Mouse (Mus musculus): ENCODE measurements around the gene Ahcyl2. TPM values are rescaled to one million over a fixed set of nuclear protein-coding genes. Genes with fewer than 3 reads are reported as not detected.
A peak's percentile ranks its signal among the peaks of the same experiment; 100 is the strongest.

The Ahcyl2 gene
- polyA plus RNA-seq, 1 experiment from 2014 or later, result 45.8 TPM

DNA sequence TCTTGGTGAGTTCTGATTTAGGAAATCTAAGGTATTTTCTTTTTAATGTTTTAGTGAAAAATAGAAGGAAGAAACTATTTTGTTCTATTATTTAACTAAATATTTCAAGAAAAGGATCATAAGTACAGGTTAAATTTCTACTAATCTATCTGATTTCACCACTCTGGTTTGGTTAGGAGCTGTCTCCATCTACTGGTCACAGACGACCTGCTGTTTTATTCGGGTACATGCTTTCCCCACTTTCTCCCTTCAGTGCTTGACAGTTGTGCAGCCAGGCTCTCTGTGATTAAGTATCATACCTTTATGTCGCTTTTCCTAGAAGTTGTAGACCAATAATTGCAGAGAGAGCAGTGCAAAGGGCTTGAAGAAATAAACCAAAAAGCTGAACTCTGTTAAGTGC is 51.5 kb downstream of the Ahcyl2 start:
- H3K27ac ChIP-seq (ENCODE audit: low read length), result no peak overlapping the region
- no peaks in the 10 kb centered on the region for H3K36me3 ChIP-seq (ENCODE audit: control insufficient read depth, insufficient read depth, low read length)
- no peak for ATAC-seq (ENCODE audit: insufficient read depth, low FRiP score)
- WGBS, result 16% methylated on average over 3 of the region's 3 CpGs
- no peak overlapping the region for H3K4me3 ChIP-seq (replicated peaks; ENCODE audit: low read length)
- H3K4me2 ChIP-seq (ENCODE audit: low read depth, low read length), result no peak overlapping the region
- H3K9me3 ChIP-seq (replicated peaks; ENCODE audit: control insufficient read depth, low read length), result no peaks in the 10 kb centered on the region
- H3K4me1 ChIP-seq (ENCODE audit: control insufficient read depth, insufficient read depth, low read length), result no peaks in the 10 kb centered on the region
- no peaks in the 10 kb centered on the region for H3K27me3 ChIP-seq (ENCODE audit: control insufficient read depth, insufficient read depth, low read length)
- H3K9ac ChIP-seq (ENCODE audit: low read length), result no peak overlapping the region

DNA sequence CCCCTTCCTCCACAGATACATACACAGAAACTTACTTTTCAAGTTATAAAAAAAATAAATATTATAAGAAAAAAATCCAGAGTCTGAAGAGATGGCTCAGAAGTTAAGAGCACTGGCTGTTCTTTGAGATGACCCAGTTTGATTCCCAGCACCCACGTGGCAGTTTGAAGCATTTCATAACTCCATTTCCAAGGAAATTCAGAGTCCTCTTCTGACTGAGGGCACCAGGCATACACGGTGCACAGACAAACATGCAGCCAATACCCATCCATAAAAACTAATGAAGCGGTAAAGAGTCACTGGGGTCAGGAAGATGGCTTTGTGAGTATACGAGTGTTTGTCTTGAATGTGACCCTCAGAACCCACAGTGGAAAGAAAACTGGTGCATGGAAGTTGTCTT is 52.5 kb downstream of the Ahcyl2 start:
- H3K4me1 ChIP-seq (ENCODE audit: control insufficient read depth, insufficient read depth, low read length), result no peaks in the 10 kb centered on the region
- no peak overlapping the region for H3K4me2 ChIP-seq (ENCODE audit: low read depth, low read length)
- no peaks in the 10 kb centered on the region for H3K27me3 ChIP-seq (ENCODE audit: control insufficient read depth, insufficient read depth, low read length)
- no peak overlapping the region for H3K9ac ChIP-seq (ENCODE audit: low read length)
- 79% methylated on average over 4 of the region's 4 CpGs for WGBS
- no peaks in the 10 kb centered on the region for H3K36me3 ChIP-seq (ENCODE audit: control insufficient read depth, insufficient read depth, low read length)
- H3K4me3 ChIP-seq (replicated peaks; ENCODE audit: low read length), result no peak overlapping the region
- no peak for ATAC-seq (ENCODE audit: insufficient read depth, low FRiP score)
- H3K9me3 ChIP-seq (replicated peaks; ENCODE audit: control insufficient read depth, low read length), result no peaks in the 10 kb centered on the region
- no peak overlapping the region for H3K27ac ChIP-seq (ENCODE audit: low read length)

GRCm38 (mm10) chr6:29820926-29821325 is 53.1 kb downstream of the Ahcyl2 start:
- no peak for ATAC-seq (ENCODE audit: insufficient read depth, low FRiP score)
- Histone ChIP-seq H3K4me1 (ENCODE audit: control insufficient read depth, insufficient read depth, low read length) (peaks cover 2% of the 10 kb centered on the region; the same call in 1 of the 2 replicates), H3K4me3 (replicated peaks; ENCODE audit: low read length) (no peak overlapping the region), H3K27me3 (ENCODE audit: control insufficient read depth, insufficient read depth, low read length) (no peaks in the 10 kb centered on the region), H3K36me3 (ENCODE audit: control insufficient read depth, insufficient read depth, low read length) (no peaks in the 10 kb centered on the region), H3K4me2 (ENCODE audit: low read depth, low read length) (no peak overlapping the region), H3K27ac (ENCODE audit: low read length) (no peak overlapping the region), H3K9ac (ENCODE audit: low read length) (no peak overlapping the region), H3K9me3 (replicated peaks; ENCODE audit: control insufficient read depth, low read length) (no peaks in the 10 kb centered on the region)
- 87% methylated on average over 3 of the region's 3 CpGs for WGBS

- Histone ChIP-seq H3K36me3 (ENCODE audit: control insufficient read depth, insufficient read depth, low read length) (no peaks in the 10 kb centered on the region), H3K27ac (ENCODE audit: low read length) (no peak overlapping the region), H3K27me3 (ENCODE audit: control insufficient read depth, insufficient read depth, low read length) (no peaks in the 10 kb centered on the region), H3K4me3 (replicated peaks; ENCODE audit: low read length) (no peak overlapping the region), H3K9ac (ENCODE audit: low read length) (no peak overlapping the region), H3K4me2 (ENCODE audit: low read depth, low read length) (no peak overlapping the region), H3K9me3 (replicated peaks; ENCODE audit: control insufficient read depth, low read length) (no peaks in the 10 kb centered on the region), H3K4me1 (ENCODE audit: control insufficient read depth, insufficient read depth, low read length) (peaks cover 2% of the 10 kb centered on the region; the same call in 1 of the 2 replicates)
- WGBS, result 67% methylated on average over 1 of the region's 1 CpGs
- peak; percentile 76 for ATAC-seq (ENCODE audit: insufficient read depth, low FRiP score)
These were observed 54.0 kb downstream of the Ahcyl2 start for GRCm38 (mm10) chr6:29821770-29822169.

DNA sequence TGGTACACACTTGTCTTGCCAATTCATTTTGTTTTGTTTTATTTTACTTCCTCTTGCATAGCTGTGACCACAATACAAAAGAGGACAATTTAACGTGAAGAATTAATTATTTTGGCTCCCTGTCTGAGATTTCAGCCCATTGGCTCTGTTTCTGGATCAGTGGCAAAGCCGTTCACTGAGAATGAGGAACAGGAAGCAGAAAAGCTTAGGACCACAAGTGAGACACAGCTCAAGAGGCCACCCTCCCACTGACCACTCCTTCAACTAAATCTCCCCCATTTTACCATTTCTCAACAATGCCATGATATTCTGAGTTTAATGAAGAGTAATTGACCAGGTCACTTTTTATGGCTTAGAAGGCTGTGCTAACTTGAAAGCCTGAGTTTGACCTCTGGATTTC is 57.5 kb downstream of the Ahcyl2 start:
- H3K4me1 ChIP-seq (ENCODE audit: control insufficient read depth, insufficient read depth, low read length), result peaks cover 2% of the 10 kb centered on the region; the same call in 1 of the 2 replicates
- WGBS, result 54% methylated on average over 2 of the region's 2 CpGs
- H3K27ac ChIP-seq (ENCODE audit: low read length), result no peak overlapping the region

DNA sequence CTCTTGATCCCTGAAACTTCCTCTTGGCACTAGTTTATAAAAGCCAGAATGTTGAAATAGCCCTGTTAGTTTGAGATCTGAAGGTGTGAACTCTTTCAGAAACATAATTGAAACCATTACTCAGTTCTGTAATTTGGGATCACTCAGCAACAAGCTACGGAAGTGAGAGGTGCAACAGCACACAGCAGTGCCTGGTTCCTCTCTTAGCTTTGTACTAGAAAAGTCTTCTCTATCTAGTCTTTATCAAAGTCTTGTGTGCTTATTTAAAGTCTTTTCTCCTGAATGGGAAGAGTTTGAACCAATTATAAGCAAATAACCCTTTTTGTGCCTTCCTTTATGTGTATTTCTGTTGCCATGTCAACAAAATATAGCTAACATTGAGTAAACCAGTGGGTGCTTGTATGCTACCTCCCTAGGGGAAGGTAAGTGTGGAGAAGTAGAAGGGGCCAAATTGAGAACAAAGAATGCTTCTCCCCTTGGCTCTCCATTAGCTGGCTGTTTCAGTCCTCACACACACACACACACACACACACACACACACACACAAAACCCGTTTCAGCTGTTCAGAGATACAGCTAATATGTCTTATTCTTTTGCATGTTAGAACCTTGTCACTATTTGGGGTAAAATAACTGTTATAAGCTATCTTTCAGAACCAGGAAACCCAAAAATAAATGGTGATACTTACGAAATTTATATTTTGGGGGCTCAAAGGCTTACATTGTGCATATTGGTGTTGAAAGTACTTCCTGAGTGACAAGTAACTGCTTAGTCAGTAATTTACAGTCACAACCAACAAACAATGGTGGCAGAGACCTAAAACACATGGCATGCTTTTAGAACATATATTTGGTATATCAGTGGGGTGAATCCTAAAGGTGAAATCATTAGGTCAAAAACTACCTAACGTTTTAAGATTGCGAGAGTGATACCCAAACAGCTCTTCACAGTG is 59.8 kb downstream of the Ahcyl2 start:
- Histone ChIP-seq H3K9me3 (replicated peaks; ENCODE audit: control insufficient read depth, low read length) (no peaks in the 10 kb centered on the region), H3K9ac (ENCODE audit: low read length) (no peak overlapping the region), H3K4me1 (ENCODE audit: control insufficient read depth, insufficient read depth, low read length) (peaks cover 2% of the 10 kb centered on the region; the same call in 1 of the 2 replicates), H3K4me3 (replicated peaks; ENCODE audit: low read length) (no peak overlapping the region), H3K27ac (ENCODE audit: low read length) (no peak overlapping the region), H3K27me3 (ENCODE audit: control insufficient read depth, insufficient read depth, low read length) (no peaks in the 10 kb centered on the region), H3K36me3 (ENCODE audit: control insufficient read depth, insufficient read depth, low read length) (no peaks in the 10 kb centered on the region), H3K4me2 (ENCODE audit: low read depth, low read length) (no peak overlapping the region)
- no peak for ATAC-seq (ENCODE audit: insufficient read depth, low FRiP score)
- WGBS, result 77% methylated on average over 5 of the region's 5 CpGs

More for the DNA sequence above, 57.5 kb downstream of the Ahcyl2 start:
- Histone ChIP-seq H3K9ac (ENCODE audit: low read length) (no peak overlapping the region), H3K27me3 (ENCODE audit: control insufficient read depth, insufficient read depth, low read length) (no peaks in the 10 kb centered on the region), H3K9me3 (replicated peaks; ENCODE audit: control insufficient read depth, low read length) (no peaks in the 10 kb centered on the region), H3K36me3 (ENCODE audit: control insufficient read depth, insufficient read depth, low read length) (no peaks in the 10 kb centered on the region), H3K4me3 (replicated peaks; ENCODE audit: low read length) (no peak overlapping the region), H3K4me2 (ENCODE audit: low read depth, low read length) (no peak overlapping the region)
- no peak for ATAC-seq (ENCODE audit: insufficient read depth, low FRiP score)

- no peak overlapping the region for H3K4me3 ChIP-seq (replicated peaks; ENCODE audit: low read length)
- no peaks in the 10 kb centered on the region for H3K9me3 ChIP-seq (replicated peaks; ENCODE audit: control insufficient read depth, low read length)
- no peak overlapping the region for H3K9ac ChIP-seq (ENCODE audit: low read length)
- no peak overlapping the region for H3K27ac ChIP-seq (ENCODE audit: low read length)
- no peaks in the 10 kb centered on the region for H3K27me3 ChIP-seq (ENCODE audit: control insufficient read depth, insufficient read depth, low read length)
- H3K36me3 ChIP-seq (ENCODE audit: control insufficient read depth, insufficient read depth, low read length), result no peaks in the 10 kb centered on the region
- no peak overlapping the region for H3K4me2 ChIP-seq (ENCODE audit: low read depth, low read length)
- peaks cover 2% of the 10 kb centered on the region; the same call in 1 of the 2 replicates for H3K4me1 ChIP-seq (ENCODE audit: control insufficient read depth, insufficient read depth, low read length)
- 78% methylated on average over 3 of the region's 3 CpGs for WGBS
- ATAC-seq (ENCODE audit: insufficient read depth, low FRiP score), result no peak
These were observed 60.9 kb downstream of the Ahcyl2 start for GRCm38 (mm10) chr6:29828574-29829234.

- no peak for ATAC-seq (ENCODE audit: insufficient read depth, low FRiP score)
- no peak overlapping the region for H3K27ac ChIP-seq (ENCODE audit: low read length)
- no peaks in the 10 kb centered on the region for H3K4me1 ChIP-seq (ENCODE audit: control insufficient read depth, insufficient read depth, low read length)
- no peak overlapping the region for H3K9ac ChIP-seq (ENCODE audit: low read length)
- H3K27me3 ChIP-seq (ENCODE audit: control insufficient read depth, insufficient read depth, low read length), result no peaks in the 10 kb centered on the region
- H3K4me2 ChIP-seq (ENCODE audit: low read depth, low read length), result no peak overlapping the region
- H3K36me3 ChIP-seq (ENCODE audit: control insufficient read depth, insufficient read depth, low read length), result no peaks in the 10 kb centered on the region
- WGBS, result 73% methylated on average over 4 of the region's 4 CpGs
- no peaks in the 10 kb centered on the region for H3K9me3 ChIP-seq (replicated peaks; ENCODE audit: control insufficient read depth, low read length)
- H3K4me3 ChIP-seq (replicated peaks; ENCODE audit: low read length), result no peak overlapping the region
These were observed 64.5 kb downstream of the Ahcyl2 start for GRCm38 (mm10) chr6:29832356-29832755.

DNA sequence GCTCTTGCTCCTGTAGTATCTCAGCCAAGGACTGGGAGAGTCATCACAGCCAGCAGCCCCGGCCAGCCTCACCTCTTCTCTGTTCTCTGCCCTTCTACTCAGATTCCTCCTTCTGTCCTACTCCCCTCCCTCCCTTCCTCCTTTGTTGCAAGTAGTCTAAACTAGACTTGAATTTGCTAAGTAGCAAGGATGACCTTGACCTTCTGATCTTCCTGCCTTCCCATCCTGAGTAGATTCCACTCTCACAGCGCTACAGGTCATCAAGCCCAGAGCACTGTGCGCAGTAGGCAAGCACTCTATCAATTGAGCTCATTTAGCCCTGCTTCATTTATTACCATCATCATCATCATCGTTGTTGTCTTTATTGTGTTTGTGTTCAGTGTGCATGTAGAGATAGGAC is 65.3 kb downstream of the Ahcyl2 start:
- no peaks in the 10 kb centered on the region for H3K36me3 ChIP-seq (ENCODE audit: control insufficient read depth, insufficient read depth, low read length)
- H3K27me3 ChIP-seq (ENCODE audit: control insufficient read depth, insufficient read depth, low read length), result no peaks in the 10 kb centered on the region
- WGBS, result 79% methylated on average over 4 of the region's 4 CpGs
- H3K4me1 ChIP-seq (ENCODE audit: control insufficient read depth, insufficient read depth, low read length), result no peaks in the 10 kb centered on the region
- no peaks in the 10 kb centered on the region for H3K9me3 ChIP-seq (replicated peaks; ENCODE audit: control insufficient read depth, low read length)
- no peak overlapping the region for H3K4me2 ChIP-seq (ENCODE audit: low read depth, low read length)
- ATAC-seq (ENCODE audit: insufficient read depth, low FRiP score), result no peak
- H3K4me3 ChIP-seq (replicated peaks; ENCODE audit: low read length), result no peak overlapping the region
- H3K9ac ChIP-seq (ENCODE audit: low read length), result no peak overlapping the region
- H3K27ac ChIP-seq (ENCODE audit: low read length), result no peak overlapping the region

All from stomach, embryonic 16.5 days (tissue).